Mouse (Mus musculus) left cerebral cortex, adult 18-20 months (tissue): ENCODE results near the gene Gm13275. TPM values are rescaled to one million over a fixed set of nuclear protein-coding genes. Genes with fewer than 3 reads are reported as not detected.
A peak's percentile ranks its signal among the peaks of the same experiment; 100 is the strongest.
"Not testable (repeated sequence)": the region's sequence is repeated elsewhere in the genome, so short reads cannot be mapped to it uniquely, and the experiment has no call there.

ENCODE experiments used
- DNase-seq, 2 experiments: peaks; one replicate each; pipeline ENCODE4 v3.0.0; 2021 to 2022; ENCODE audit warnings: low spot score in 2 of 2, mixed read lengths in 1 of 2
- long read RNA-seq, 2 experiments: library from polyadenylated mRNA; stranded (forward); transcript quantifications; one replicate each; pipeline ENCODE4 v2.0.0; 2021
- total RNA-seq, 2 experiments: library from RNA; stranded (reverse); gene quantifications; 2 replicates each; pipeline ENCODE4 v1.2.3; 2021

Gm13275 gene
- not detected for total RNA-seq
- long read RNA-seq, experiment 1: 0 reads
- long read RNA-seq, experiment 2: 0 reads

DNA sequence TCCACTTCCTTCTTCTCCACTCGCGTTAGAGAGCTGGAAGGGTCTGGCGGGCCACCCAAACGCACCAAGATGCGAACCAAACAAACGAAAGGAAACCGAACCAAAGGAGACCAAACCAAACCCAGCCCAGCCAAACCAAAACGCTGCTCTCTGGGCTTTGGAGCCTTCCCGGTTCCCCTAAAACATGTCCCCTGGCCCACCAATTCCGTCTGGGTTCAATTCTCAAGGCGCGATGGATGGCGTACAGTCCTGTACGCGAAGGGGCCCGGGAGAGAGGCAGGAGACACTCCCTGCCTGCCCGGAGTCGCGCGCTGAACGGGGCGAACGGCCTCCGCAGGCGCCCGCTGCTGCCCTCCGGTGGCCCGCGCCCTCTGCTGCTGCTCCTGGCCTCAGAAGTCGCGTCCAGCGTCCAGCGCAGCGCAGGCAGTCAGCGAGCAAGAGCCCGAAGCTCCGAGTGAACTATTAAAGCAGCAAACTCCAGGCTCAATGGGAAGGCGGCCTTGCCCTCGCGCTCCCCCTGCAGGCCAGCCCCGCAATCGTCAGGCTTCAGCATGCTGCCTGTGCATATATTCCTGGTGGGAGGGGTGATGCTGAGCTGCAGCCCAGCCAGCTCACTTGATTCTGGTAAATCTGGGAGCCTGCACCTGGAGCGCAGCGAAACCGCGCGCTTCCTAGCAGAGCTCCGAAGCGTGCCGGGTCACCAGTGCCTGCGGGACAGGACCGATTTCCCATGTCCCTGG is at the start of gene Gm13275:
Gene Gm13275, plus strand, starts transcription at position 552 of the 740 bp plus-strand sequence.
- DNase-seq: peak; percentile 45 to 58

DNA sequence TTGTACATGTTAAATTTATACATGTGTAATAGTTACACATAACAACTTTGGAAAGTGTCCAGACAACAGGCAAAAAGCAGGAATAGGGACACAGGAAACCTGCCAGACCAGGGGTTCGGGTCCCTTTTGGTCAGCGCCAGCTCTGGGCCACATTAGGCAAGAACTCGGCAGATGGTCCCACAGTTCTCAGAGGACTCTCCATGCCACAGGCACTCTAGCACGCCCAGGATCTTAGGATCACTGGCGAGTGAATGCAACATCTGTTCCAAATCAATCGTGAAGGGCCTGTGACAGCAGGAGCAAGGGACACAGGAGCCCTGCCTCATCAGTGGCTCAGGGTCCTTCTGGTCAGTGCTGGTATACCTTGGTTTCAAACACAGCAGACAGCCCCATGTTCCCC is 44.4 kb upstream of the Gm13275 start:
- DNase-seq: no peak

DNA sequence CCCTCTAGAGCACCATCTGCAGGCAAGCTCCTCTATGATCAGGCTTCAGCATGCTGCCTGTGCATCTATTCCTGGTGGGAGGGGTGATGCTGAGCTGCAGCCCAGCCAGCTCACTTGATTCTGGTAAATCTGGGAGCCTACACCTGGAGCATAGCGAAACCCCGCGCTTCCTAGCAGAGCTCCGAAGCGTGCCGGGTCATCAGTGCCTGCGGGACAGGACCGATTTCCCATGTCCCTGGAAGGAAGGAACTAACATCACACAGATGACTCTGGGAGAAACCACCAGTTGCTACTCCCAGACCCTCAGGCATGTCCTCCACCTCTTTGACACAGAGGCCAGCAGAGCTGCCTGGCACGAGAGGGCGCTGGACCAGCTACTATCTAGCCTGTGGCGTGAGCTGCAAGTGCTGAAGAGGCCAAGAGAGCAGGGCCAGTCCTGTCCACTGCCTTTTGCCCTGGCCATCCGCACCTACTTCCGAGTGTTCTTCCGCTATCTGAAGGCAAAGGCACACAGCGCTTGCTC is 39.4 kb upstream of the Gm13275 start, which contains the start of gene Gm13271:
Gene Gm13271, plus strand, starts transcription at position 51 of the 523 bp plus-strand sequence.
- peak; percentile 53 to 61 for DNase-seq

DNA sequence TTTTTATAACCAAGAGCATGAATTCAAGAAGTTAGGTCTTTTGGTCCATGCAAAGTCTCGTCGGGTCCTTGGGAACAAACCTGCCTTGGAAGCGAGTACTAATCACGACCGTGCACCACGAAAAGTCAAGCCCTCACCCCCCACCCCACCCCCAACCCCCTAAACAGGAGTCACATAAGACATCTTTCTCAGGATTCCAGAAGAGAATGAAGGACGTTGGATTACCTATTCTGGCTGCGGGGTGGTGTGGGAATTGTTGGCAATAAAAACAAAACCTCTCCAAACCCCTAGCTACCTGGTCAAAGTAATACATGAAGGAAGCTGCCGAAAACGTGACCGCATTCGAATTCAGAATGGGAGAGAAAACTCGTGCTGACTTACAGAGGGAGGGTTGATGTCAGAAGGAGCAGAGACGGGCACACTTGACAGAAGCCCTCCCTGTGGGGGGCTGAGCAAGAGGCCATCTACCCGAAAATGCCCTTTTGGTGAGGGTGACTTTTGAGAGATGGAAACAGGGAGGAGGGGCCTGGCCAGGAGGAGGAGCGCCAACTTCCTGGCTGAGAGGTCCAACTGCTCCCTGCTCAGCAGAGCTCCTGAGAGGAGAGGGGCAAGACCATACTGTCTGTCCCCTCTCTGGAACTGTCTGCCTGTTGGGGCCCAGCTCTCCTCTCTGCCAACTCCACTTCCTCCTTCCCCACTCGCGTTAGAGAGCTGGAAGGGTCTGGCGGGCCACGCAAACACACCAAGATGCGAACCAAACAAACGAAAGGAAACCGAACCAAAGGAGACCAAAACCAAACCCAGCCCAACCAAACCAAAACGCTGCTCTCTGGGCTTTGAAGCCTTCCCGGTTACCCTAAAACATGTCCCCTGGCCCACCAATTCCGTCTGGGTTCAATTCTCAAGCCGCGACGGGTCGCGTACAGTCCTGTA is 37.4 kb upstream of the Gm13275 start:
- DNase-seq: not testable (repeated sequence)

DNA sequence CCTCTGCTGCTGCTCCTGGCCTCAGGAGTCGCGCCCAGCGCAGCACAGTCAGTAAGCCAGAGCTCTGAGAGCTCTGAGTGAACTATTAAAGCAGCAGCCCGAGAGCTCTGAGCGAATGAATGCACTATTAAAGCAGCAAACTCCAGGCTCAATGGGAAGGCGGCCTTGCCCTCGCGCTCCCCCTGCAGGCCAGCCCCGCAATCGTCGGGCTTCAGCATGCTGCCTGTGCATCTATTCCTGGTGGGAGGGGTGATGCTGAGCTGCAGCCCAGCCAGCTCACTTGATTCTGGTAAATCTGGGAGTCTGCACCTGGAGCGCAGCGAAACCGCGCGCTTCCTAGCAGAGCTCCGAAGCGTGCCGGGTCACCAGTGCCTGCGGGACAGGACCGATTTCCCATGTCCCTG is 36.7 kb upstream of the Gm13275 start:
- peak; percentile 80 to 89 for DNase-seq

DNA sequence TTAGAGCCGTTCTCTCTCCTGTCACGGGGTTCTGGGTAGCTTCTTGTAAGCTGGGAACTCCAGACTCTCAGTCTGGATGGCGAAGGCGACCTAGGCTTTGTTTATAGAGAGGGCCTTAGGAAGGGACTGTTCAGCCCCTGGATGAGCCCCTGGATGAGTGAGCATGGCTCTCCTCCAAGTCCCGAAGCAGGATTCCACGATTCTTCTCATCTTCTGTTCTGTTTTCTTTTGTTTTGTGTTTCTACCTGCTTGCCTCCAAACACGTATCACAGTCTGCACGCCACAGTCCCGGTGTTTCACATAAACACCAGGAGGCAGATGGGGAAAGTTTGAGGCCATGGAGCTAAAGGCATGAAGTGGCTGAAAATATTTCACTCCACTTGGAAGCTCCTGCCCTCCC is 35.5 kb upstream of the Gm13275 start:
- not testable (repeated sequence) for DNase-seq

DNA sequence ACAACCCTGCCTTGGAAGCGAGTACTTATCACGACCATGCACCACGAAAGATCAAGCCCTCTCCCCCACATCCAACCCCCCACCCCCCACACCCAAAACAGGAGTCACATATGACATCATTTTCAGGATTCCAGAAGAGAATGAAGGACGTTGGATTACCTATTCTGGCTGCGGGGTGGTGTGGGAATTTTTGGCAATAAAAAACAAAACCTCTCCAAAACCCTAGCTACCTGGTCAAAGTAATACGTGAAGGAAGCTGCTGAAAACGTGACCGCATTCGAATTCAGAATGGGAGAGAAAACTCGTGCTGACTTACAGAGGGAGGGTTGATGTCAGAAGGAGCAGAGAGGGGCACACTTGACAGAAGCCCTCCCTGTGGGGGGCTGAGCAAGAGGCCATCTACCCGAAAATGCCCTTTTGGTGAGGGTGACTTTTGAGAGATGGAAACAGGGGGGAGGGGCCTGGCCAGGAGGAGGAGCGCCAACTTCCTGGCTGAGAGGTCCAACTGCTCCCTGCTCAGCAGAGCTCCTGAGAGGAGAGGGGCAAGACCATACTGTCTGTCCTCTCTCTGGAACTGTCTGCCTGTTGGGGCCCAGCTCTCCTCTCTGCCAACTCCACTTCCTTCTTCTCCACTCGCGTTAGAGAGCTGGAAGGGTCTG is 34.5 kb upstream of the Gm13275 start, which contains the start of gene Gm13283:
Gene Gm13283, plus strand, starts transcription at position 510 of the 659 bp plus-strand sequence.
- DNase-seq: not testable (repeated sequence)

DNA sequence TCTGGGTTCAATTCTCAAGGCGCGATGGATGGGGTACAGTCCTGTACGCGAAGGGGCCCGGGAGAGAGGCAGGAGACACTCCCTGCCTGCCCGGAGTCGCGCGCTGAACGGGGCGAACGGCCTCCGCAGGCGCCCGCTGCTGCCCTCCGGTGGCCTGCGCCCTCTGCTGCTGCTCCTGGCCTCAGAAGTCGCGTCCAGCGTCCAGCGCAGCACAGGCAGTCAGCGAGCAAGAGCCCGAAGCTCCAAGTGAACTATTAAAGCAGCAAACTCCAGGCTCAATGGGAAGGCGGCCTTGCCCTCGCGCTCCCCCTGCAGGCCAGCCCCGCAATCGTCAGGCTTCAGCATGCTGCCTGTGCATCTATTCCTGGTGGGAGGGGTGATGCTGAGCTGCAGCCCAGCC is 33.9 kb upstream of the Gm13275 start:
- DNase-seq: peak; percentile 34 to 36

DNA sequence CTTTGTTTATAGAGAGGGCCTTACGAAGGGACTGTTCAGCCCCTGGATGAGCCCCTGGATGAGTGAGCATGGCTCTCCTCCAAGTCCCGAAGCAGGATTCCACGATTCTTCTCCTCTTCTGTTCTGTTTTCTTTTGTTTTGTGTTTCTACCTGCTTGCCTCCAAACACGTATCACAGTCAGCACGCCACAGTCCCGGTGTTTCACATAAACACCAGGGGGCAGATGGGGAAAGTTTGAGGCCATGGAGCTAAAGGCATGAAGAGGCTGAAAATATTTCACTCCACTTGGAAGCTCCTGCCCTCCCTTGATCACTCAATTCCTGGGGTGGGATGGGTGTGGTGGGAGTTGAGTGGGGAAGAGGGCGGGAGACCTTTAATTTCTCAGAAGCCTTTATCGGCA is 32.5 kb upstream of the Gm13275 start:
- peak; percentile 52 to 56 for DNase-seq

DNA sequence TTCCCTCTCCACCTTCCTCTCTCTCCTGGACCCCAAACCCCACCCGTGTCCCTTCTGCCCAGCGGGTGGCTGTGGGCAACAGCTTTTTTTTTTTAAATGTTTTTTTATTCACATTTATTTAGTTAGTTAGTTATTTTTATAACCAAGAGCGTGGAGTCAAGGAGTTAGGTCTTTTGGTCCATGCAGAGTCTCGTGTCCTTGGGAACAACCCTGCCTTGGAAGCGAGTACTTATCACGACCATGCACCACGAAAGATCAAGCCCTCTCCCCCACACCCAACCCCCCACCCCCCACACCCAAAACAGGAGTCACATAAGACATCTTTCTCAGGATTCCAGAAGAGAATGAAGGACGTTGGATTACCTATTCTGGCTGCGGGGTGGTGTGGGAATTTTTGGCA is 31.9 kb upstream of the Gm13275 start:
- not testable (repeated sequence) for DNase-seq

DNA sequence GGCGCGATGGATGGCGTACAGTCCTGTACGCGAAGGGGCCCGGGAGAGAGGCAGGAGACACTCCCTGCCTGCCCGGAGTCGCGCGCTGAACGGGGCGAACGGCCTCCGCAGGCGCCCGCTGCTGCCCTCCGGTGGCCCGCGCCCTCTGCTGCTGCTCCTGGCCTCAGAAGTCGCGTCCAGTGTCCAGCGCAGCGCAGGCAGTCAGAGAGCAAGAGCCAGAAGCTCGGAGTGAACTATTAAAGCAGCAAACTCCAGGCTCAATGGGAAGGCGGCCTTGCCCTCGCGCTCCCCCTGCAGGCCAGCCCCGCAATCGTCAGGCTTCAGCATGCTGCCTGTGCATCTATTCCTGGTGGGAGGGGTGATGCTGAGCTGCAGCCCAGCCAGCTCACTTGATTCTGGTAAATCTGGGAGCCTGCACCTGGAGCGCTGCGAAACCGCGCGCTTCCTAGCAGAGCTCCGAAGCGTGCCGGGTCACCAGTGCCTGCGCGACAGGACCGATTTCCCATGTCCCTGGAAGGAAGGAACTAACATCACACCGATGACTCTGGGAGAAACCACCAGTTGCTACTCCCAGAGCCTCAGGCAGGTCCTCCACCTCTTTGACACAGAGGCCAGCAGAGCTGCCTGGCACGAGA is 30.8 kb upstream of the Gm13275 start:
- not testable (repeated sequence) for DNase-seq

DNA sequence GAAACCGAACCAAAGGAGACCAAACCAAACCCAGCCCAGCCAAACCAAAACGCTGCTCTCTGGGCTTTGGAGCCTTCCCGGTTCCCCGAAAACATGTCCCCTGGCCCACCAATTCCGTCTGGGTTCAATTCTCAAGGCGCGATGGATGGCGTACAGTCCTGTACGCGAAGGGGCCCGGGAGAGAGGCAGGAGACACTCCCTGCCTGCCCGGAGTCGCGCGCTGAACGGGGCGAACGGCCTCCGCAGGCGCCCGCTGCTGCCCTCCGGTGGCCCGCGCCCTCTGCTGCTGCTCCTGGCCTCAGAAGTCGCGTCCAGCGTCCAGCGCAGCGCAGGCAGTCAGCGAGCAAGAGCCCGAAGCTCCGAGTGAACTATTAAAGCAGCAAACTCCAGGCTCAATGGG is 20.8 kb upstream of the Gm13275 start, which contains the start of gene Gm13290:
Gene Gm13290, plus strand, starts transcription at position 301 of the 400 bp plus-strand sequence.
- DNase-seq: not testable (repeated sequence)

DNA sequence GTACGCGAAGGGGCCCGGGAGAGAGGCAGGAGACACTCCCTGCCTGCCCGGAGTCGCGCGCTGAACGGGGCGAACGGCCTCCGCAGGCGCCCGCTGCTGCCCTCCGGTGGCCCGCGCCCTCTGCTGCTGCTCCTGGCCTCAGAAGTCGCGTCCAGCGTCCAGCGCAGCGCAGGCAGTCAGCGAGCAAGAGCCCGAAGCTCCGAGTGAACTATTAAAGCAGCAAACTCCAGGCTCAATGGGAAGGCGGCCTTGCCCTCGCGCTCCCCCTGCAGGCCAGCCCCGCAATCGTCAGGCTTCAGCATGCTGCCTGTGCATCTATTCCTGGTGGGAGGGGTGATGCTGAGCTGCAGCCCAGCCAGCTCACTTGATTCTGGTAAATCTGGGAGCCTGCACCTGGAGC is 17.7 kb upstream of the Gm13275 start, which contains the start of gene Gm13289:
Gene Gm13289, plus strand, starts transcription at position 301 of the 400 bp plus-strand sequence.
- DNase-seq: not testable (repeated sequence)

DNA sequence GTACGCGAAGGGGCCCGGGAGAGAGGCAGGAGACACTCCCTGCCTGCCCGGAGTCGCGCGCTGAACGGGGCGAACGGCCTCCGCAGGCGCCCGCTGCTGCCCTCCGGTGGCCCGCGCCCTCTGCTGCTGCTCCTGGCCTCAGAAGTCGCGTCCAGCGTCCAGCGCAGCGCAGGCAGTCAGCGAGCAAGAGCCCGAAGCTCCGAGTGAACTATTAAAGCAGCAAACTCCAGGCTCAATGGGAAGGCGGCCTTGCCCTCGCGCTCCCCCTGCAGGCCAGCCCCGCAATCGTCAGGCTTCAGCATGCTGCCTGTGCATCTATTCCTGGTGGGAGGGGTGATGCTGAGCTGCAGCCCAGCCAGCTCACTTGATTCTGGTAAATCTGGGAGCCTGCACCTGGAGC is 14.7 kb upstream of the Gm13275 start, which contains the start of gene Gm13272:
Gene Gm13272, plus strand, starts transcription at position 301 of the 400 bp plus-strand sequence.
- not testable (repeated sequence) for DNase-seq

DNA sequence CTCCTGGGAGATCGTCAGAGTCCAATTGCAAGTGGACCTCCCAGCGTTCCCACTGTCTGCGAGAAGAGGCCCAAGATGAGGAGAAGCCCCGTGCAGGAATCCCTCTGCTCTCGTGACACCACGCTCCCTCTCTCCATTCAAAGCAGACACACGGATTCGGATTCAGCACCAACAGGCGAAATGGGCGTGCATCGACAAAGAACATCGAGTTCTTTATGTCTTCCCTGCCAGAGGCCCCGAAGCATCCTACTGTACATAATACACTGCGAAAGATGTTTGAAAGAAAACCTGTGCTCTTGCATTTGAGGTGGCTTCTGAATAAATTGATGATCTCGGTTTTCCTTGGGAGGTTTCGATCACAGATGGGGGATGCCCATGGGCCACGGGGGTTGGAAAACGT is 14.0 kb upstream of the Gm13275 start:
- DNase-seq: not testable (repeated sequence)

DNA sequence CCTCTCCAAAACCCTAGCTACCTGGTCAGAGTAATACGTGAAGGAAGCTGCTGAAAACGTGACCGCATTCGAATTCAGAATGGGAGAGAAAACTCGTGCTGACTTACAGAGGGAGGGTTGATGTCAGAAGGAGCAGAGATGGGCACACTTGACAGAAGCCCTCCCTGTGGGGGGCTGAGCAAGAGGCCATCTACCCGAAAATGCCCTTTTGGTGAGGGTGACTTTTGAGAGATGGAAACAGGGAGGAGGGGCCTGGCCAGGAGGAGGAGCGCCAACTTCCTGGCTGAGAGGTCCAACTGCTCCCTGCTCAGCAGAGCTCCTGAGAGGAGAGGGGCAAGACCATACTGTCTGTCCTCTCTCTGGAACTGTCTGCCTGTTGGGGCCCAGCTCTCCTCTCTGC is 12.5 kb upstream of the Gm13275 start, which contains the start of gene Ifnz:
Gene Ifnz, plus strand, starts transcription at position 301 of the 400 bp plus-strand sequence.
- DNase-seq: not testable (repeated sequence)

DNA sequence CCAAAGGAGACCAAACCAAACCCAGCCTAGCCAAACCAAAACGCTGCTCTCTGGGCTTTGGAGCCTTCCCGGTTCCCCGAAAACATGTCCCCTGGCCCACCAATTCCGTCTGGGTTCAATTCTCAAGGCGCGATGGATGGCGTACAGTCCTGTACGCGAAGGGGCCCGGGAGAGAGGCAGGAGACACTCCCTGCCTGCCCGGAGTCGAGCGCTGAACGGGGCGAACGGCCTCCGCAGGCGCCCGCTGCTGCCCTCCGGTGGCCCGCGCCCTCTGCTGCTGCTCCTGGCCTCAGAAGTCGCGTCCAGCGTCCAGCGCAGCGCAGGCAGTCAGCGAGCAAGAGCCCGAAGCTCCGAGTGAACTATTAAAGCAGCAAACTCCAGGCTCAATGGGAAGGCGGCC is 12.0 kb upstream of the Gm13275 start:
- DNase-seq: not testable (repeated sequence)

DNA sequence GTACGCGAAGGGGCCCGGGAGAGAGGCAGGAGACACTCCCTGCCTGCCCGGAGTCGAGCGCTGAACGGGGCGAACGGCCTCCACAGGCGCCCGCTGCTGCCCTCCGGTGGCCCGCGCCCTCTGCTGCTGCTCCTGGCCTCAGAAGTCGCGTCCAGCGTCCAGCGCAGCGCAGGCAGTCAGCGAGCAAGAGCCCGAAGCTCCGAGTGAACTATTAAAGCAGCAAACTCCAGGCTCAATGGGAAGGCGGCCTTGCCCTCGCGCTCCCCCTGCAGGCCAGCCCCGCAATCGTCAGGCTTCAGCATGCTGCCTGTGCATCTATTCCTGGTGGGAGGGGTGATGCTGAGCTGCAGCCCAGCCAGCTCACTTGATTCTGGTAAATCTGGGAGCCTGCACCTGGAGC is 8.9 kb upstream of the Gm13275 start, which contains the start of gene Gm13276:
Gene Gm13276, plus strand, starts transcription at position 301 of the 400 bp plus-strand sequence.
- DNase-seq: not testable (repeated sequence)

DNA sequence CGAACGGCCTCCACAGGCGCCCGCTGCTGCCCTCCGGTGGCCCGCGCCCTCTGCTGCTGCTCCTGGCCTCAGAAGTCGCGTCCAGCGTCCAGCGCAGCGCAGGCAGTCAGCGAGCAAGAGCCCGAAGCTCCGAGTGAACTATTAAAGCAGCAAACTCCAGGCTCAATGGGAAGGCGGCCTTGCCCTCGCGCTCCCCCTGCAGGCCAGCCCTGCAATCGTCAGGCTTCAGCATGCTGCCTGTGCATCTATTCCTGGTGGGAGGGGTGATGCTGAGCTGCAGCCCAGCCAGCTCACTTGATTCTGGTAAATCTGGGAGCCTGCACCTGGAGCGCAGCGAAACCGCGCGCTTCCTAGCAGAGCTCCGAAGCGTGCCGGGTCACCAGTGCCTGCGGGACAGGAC is 5.9 kb upstream of the Gm13275 start, which contains the start of gene Gm13277:
Gene Gm13277, plus strand, starts transcription at position 231 of the 400 bp plus-strand sequence.
- DNase-seq: peak; percentile 48 to 55

DNA sequence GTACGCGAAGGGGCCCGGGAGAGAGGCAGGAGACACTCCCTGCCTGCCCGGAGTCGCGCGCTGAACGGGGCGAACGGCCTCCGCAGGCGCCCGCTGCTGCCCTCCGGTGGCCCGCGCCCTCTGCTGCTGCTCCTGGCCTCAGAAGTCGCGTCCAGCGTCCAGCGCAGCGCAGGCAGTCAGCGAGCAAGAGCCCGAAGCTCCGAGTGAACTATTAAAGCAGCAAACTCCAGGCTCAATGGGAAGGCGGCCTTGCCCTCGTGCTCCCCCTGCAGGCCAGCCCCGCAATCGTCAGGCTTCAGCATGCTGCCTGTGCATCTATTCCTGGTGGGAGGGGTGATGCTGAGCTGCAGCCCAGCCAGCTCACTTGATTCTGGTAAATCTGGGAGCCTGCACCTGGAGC is 3.0 kb upstream of the Gm13275 start, which contains the start of gene Gm13278:
Gene Gm13278, plus strand, starts transcription at position 301 of the 400 bp plus-strand sequence.
- DNase-seq: not testable (repeated sequence)
